Mouse (Mus musculus) embryonic fibroblast, embryonic 13.5 days (primary cell): ENCODE results near the gene Igsf11.

Experiments
- CTCF ChIP-seq: IDR thresholded peaks from 2 replicates; pipeline ENCODE4 v1.5.1; 2011; ENCODE audit warnings: mild to moderate bottlenecking, control low read depth, low read length, moderate library complexity, borderline replicate concordance; ENCODE audit not compliant: insufficient read depth
- POLR2A ChIP-seq: IDR thresholded peaks from 2 replicates; pipeline ENCODE4 v1.6.1; 2011; ENCODE audit warnings: low read depth, mild to moderate bottlenecking, control low read depth, low read length, moderate library complexity

DNA sequence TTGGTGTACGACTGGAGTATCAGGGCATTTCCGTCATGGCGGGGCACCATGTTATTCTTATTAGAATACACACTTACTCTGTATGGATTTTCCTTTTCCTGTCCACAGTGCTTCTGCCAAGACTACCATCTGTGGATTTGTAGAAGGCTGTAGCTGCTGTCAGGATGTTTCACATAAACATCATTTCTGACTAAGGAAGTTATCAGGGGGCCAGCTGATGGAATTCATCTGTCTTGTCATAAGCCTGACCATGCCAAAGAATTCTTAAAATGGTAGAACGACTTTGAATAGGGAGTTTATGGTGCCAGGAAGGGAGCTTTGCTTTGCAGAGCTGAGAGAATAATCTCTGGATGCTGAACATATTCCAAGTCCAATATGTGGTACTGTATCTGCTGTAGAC is 19.2 kb upstream of the Igsf11 start:
- no peak for TF ChIP-seq CTCF
- TF ChIP-seq POLR2A, result no peak
